Mouse (Mus musculus) ES-E14 (cell line): Measurements from ENCODE around the gene Slc30a6. TPM values are rescaled to one million over a fixed set of nuclear protein-coding genes. Genes with fewer than 3 reads are reported as not detected.

Experiments
- total RNA-seq: library from RNA; depleted of rRNA; stranded (reverse); fragments of 300-350 nt; gene quantifications from 2 replicates; pipeline ENCODE4 v1.2.3, GENCODE M21; 2012; rRNA removed

Gene Slc30a6
- total RNA-seq, 1 experiment = 29.9 TPM

Other genes starting within 250 kb of the Slc30a6 start
- 59.1 and 66.7 TPM in 2 replicates for gene Memo1, start 100.1 kb upstream of the Slc30a6 start, total RNA-seq
- 180 TPM in 2 replicates for gene Dpy30, start 71.7 kb upstream of the Slc30a6 start, total RNA-seq
- 39.0 and 48.8 TPM in 2 replicates for gene Spast, start 56.6 kb upstream of the Slc30a6 start, total RNA-seq
- 2.3 and 2.4 TPM in 2 replicates for gene Nlrc4, start 63.5 kb downstream of the Slc30a6 start, total RNA-seq
- gene Yipf4, start 93.9 kb downstream of the Slc30a6 start, total RNA-seq = 69.7 and 77.9 TPM in 2 replicates
- gene Birc6, start 132.7 kb downstream of the Slc30a6 start, total RNA-seq = 122 and 125 TPM in 2 replicates